Mouse (Mus musculus): ENCODE data around the gene Map3k19.

Map3k19 gene

GRCm38 (mm10) chr1:127796341-127796740, 58.5 kb downstream of the Map3k19 start:
- DNase-seq = no peak

GRCm38 (mm10) chr1:127795087-127795769, 59.6 kb downstream of the Map3k19 start:
- no peak for DNase-seq

GRCm38 (mm10) chr1:127793459-127793858, 61.4 kb downstream of the Map3k19 start:
- DNase-seq = no peak

- DNase-seq = no peak
Observed at GRCm38 (mm10) chr1:127788943-127789342, 65.9 kb downstream of the Map3k19 start.

- peak; percentile 22 for DNase-seq
Observed at GRCm38 (mm10) chr1:127785882-127786281, 68.9 kb downstream of the Map3k19 start.

GRCm38 (mm10) chr1:127783862-127784261, 71.0 kb downstream of the Map3k19 start:
- no peak for DNase-seq

- no peak for DNase-seq
Observed at GRCm38 (mm10) chr1:127780849-127781248, 74.0 kb downstream of the Map3k19 start.

GRCm38 (mm10) chr1:127780142-127780541, 74.7 kb downstream of the Map3k19 start:
- DNase-seq = no peak

GRCm38 (mm10) chr1:127778611-127779010, 76.2 kb downstream of the Map3k19 start:
- no peak for DNase-seq

- peak; percentile 16 for DNase-seq
Observed at GRCm38 (mm10) chr1:127776246-127776645, 78.6 kb downstream of the Map3k19 start.

- DNase-seq = no peak
Observed at GRCm38 (mm10) chr1:127775206-127775720, 79.6 kb downstream of the Map3k19 start.

- peak; percentile 66 for DNase-seq
Observed at GRCm38 (mm10) chr1:127774501-127774880, 80.3 kb downstream of the Map3k19 start.

- DNase-seq = peak; percentile 99
Observed at GRCm38 (mm10) chr1:127773803-127774500, 80.9 kb downstream of the Map3k19 start, which contains the start of gene Ccnt2. TSS of gene Ccnt2 (plus strand) at chr1:127774164.

GRCm38 (mm10) chr1:127773198-127773802, 81.5 kb downstream of the Map3k19 start:
- peak; percentile 8 for DNase-seq

GRCm38 (mm10) chr1:127766741-127767140, 88.1 kb downstream of the Map3k19 start:
- no peak for DNase-seq

- DNase-seq = peak; percentile 30
Observed at GRCm38 (mm10) chr1:127765468-127765867, 89.4 kb downstream of the Map3k19 start.
